Mouse (Mus musculus): Measurements from ENCODE around the gene Igfbp3.
"Not testable (repeated sequence)": the region's sequence is repeated elsewhere in the genome, so short reads cannot be mapped to it uniquely, and the experiment has no call there.

Igfbp3 gene

DNA sequence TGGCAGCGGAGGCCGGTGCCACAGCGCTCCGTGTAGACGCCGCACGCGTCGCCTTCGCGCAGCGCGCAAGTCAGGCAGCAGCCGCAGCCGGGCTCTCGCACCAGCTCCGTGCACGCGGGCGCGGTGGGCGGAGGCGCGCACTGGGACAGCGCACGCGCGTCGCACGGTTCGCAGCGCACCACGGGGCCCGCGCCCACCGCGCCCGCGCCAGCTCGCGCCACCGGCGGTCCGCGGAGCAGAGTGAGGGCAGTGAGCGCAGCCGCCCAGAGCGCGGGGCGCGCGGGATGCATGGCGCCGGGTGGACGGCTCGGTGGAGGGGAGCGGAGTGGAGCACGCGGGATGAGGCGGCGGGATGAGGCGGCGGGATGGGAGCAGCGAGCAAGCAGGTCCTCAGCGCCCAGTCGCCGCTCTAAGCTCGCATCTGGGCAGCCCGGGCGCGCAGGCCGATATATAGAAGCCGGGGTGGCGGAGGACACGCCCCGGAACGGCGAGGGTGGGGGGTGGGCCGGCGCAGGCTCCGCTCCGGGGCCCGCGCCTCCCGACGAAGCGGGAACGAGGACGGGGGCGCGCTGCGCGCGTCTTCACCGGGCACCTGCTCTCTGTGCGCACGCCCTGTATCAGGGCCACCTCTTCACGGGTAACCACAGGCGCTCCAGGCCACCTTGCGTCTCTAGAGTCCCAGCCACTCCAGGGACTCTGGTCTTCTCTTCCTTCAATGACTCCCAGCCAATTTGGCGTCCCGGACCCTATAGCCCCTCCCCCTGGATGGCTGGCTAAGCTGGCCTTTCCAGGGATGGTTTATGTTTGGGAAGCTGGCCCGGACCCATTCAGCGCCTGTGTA lies at the start of gene Igfbp3:
Gene Igfbp3, minus strand, starts transcription at position 423 of the 841 bp plus-strand sequence.
- no peak for DNase-seq (ENCODE audit: low read depth, low spot score)

DNA sequence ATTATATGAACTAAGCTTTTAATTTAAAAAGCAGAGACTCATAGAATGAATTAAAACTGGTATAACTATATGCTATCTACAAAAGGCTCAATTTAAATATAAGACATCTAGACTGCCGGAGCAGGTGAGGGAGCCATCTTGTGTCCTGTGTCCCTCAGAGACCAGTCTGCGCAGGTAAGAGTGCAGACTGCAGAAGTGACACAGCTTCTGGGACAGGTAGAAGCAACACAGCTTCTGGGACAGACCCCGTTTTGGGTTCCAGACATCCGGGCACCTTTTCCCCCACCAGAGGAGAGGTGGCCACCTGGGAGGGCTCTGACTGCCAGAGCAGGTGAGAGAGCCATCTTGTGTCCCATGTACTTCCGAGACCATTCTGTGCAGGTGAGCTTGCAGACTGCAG lies 37.1 kb upstream of the Igfbp3 start:
- no peak for DNase-seq (ENCODE audit: low read depth, low spot score)

GRCm38 (mm10) chr11:7250415-7250814 lies 36.7 kb upstream of the Igfbp3 start:
- DNase-seq (ENCODE audit: low read depth, low spot score), result no peak

GRCm38 (mm10) chr11:7244782-7245181 lies 31.1 kb upstream of the Igfbp3 start:
- no peak for DNase-seq (ENCODE audit: low read depth, low spot score)

DNA sequence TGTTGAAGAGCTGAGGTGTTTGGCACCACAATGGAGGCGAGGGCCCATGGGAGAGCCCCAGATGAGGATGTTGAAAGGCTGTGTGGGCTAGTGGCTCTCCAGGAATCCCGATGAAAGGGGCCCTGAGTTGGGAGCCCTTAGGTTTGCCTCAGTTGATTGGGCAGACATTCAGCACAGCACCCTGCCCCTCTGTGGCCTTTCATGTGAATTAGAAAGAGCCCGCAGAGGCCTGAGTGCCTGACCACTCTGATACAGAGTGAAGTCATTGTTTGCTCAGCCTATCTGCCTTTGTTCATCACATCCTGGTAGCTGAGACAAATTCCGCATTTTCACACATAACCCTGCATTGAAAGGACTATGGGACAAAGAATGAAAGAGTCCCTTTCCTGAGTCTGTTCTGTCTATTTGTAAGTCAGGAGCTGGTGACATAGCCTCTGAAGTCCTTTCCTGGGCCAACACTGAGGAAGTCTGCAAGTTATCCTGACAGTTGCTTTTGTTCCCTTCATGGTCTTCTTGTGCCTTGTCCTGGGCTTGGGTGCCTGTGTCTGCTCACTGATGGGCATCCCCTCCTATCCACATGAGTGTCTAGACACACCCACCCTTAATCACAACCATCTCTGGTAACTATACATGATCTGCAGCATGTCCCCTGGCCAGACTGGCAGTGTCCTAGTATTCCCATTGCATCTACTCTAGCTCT lies 25.5 kb upstream of the Igfbp3 start:
- DNase-seq (ENCODE audit: low read depth, low spot score), result no peak

DNA sequence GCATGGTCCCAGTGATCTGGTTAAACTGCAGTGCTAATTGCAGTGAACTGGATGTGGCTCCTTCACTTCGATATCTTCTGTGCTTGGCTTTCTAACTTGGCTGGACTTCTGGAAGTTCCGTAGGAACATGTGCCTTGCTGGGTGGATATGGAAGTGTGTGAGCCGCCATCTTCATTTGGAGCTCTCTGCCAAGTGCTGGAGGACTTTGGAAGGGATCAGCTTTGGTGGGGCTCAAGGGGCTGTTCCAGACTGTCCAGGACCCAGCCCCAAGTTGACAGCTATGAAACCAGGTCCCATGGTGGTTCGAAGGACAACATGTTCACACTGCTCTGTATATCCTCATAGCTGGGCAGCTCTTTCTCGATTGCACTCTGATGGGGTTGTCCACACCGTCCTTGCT lies 24.8 kb upstream of the Igfbp3 start:
- DNase-seq (ENCODE audit: low read depth, low spot score), result no peak

DNA sequence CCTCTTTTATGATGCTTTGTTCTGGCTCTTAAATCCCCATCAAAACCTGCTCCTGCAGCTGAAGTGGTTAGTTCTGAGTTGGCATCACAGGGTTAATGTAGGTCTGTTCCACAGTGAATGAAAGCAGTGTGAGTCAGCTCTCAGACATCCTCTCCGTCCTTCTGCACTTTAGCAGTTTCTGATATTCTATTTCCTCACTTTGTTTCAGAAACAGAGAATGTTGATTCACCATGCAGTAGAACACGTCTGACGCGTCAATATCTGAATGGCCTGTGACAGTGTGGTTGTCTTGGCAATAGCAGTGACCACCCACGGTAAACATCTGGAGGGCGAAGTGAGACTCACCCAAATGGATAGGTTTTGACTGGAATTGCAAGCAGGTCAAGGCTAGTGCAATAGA lies 24.0 kb upstream of the Igfbp3 start:
- no peak for DNase-seq (ENCODE audit: low read depth, low spot score)

DNA sequence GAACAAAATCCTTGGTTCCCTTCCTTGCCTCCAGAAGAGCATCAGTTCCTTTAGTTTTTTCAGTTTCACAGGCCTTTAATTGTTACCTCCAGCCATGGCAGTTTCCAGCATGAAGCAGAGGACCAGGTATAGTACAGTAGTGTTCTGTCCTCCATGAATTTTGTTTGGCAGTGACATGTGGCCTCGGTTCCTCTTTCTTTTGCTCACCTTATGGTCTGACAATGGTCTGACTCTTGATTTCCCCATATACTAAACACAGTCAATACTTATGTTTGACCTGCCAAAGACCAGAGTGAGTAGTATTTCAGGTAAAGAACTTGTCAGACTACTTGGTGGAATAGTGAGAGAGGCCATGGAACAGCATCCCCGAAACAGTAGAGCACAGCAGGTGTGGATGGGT lies 23.0 kb upstream of the Igfbp3 start:
- no peak for DNase-seq (ENCODE audit: low read depth, low spot score)

DNA sequence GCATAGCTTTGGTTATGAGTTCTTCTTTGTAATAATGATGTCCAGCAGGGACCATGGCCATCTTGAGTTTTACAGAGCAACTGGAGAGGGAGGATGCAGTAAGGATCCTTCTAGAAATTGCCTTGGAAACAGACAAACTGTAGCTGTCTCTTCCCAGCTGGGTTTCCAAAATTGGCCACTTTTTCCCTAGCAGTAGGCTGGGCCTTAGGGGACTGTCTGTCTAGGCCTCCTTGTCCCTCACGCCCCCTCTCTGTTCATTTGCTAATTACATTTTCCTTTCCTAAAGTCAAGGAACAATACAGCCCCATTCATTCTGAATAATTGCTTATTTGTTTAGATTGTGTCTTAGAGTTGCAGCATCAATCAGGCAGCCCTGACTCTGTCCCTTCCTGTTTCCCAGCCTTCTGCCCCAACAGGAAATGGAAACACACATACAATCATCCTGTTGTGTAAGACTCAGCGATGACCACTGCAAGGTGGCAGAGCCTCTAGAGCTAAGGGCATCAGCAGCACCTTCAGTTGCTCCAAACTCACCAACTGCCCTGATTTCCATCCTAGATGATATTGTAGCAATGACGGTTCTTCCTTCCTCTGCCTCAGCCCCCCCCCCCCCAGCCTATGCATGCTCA lies 21.4 kb upstream of the Igfbp3 start:
- DNase-seq (ENCODE audit: low read depth, low spot score), result no peak

DNA sequence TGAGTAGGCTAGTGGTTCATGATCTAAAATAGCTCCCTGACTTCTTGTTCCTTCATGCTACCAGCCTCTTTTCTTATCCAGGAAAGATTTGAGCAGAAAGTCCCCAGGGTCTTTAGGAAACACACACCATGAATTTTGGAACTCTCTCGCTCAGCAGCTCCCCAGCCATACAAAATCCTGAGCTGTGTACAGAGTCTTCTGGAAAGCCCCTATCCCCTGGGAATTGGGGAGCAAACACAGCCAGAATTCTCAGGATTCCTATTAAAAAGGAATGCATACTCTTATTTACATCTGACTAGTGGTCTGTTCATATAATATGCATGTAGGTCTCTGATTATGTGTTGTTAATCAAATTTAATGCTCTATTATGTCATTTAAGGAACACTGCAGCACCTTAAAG lies 20.7 kb upstream of the Igfbp3 start:
- DNase-seq (ENCODE audit: low read depth, low spot score), result no peak

GRCm38 (mm10) chr11:7233333-7233732 lies 19.6 kb upstream of the Igfbp3 start:
- DNase-seq (ENCODE audit: low read depth, low spot score), result no peak

DNA sequence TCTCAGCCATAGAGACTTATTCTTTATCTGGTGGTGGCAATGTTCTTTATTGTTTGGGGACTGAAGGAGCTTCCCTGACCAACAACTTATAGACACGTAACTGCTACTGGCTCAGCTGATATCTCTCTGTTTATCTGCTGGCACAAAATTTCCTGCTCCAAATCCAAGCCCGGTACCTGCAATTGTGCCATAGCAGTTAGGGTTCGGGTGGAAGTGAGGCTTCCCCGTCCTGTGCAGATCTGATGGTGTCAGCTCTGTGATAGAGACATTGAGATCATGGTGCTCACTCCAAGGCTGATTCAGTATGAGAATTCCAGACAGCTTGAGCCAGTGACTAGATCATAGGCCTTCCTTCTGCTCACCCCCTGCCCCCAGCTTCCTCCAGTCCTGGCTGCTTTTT lies 18.2 kb upstream of the Igfbp3 start:
- no peak for DNase-seq (ENCODE audit: low read depth, low spot score)

- DNase-seq (ENCODE audit: low read depth, low spot score), result no peak
These were observed 16.3 kb upstream of the Igfbp3 start for GRCm38 (mm10) chr11:7230000-7230399.

DNA sequence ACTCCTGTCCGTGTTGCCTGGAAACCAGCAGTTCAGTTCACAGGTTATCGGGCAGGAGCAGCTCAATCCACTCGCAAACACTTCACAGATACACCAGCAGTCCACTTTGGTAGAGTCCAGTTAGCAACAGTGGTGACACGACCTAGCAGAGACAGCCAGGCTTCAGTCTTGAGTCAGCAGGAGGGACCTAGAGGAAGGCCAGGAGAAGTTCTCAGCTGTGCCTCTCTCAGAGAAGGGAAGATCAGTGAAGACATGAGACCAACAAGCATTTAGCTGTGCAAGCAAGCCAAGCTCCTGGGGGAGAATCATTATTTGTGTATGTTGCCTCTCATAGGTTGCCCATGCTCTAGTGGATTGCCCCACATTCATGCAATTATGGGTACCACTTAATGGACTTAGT lies 14.4 kb upstream of the Igfbp3 start:
- no peak for DNase-seq (ENCODE audit: low read depth, low spot score)

GRCm38 (mm10) chr11:7226810-7227550 lies 13.3 kb upstream of the Igfbp3 start:
- no peak for DNase-seq (ENCODE audit: low read depth, low spot score)

DNA sequence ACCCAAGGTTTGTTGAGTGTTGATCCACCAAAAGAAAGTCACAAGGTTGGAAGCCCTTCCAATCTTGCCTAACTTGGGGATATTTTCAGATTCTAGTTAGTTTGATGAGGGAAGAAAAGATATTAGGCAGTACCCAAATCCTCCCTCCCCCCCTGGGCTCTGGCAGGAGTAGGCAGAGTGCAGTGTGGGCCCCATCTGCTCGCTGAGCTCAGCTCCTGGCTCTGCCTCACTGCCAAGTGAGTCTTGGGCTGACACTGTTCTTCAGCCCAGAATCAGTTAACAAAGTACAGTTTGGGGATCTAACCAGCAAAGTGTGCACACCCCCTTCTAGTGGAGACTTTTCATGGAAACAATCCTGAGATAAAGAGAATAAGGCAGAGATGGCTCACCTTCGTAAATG lies 12.5 kb upstream of the Igfbp3 start:
- no peak for DNase-seq (ENCODE audit: low read depth, low spot score)

DNA sequence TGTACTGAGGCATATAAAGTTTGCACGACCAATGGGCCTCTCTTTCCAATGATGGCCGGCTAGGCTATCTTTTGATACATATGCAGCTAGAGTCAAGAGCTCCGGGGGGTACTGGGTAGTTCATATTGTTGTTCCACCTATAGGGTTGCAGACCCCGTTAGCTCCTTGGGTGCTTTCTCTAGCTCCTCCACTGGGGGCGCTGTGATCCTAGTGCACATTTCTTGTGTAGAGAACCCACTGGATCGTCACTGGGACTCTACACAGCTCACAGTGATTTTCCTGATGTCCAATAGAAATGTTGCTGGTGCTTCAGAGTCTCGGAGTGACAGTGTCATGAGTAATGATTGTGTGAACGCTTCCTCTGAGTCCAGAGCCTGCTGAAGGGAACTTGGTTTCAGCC lies 8.1 kb upstream of the Igfbp3 start:
- DNase-seq (ENCODE audit: low read depth, low spot score), result not testable (repeated sequence)

- DNase-seq (ENCODE audit: low read depth, low spot score), result no peak
These were observed 2.0 kb upstream of the Igfbp3 start for GRCm38 (mm10) chr11:7215703-7216102.

GRCm38 (mm10) chr11:7214761-7215160 lies 1.0 kb upstream of the Igfbp3 start:
- DNase-seq (ENCODE audit: low read depth, low spot score), result peak; percentile 68

GRCm38 (mm10) chr11:7214342-7214660 lies 578 bp upstream of the Igfbp3 start:
- DNase-seq (ENCODE audit: low read depth, low spot score), result no peak

- no peak for DNase-seq (ENCODE audit: low read depth, low spot score)
These were observed 592 bp downstream of the Igfbp3 start for GRCm38 (mm10) chr11:7213161-7213500.

DNA sequence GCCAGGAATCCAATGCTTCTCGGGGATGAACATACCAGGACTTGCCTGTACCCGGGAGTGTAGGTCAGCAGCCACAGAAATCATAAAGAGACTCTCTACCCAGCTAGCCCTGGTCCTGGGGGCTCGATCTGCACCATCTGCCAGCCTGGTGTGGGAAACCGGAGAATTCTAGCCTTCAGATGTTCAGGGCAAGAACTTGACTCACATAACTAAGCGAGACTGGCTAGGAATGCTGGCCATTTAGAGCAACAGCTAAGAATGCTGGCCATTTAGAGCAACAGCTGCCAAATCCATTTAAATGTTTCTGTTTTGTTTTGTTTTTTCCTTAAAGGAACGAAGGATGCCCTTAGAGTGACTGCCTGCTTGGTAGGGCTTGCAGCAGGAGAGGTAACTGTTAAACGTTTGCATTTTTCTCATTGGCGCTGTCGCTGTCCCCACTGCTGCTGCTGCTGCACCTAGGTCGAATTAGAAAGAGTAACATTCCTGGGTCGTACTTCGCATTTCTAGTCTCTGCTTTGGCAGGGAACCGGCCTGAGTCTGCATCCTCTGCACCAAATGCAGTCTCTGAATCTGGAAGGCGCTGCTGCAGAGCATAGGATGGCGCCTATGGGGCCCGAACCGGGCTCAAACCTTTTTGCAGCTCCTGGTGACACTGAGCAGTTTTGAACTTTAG lies 1.5 kb downstream of the Igfbp3 start:
- no peak for DNase-seq (ENCODE audit: low read depth, low spot score)

All from embryo, embryonic 11.5 days (tissue).